Mouse (Mus musculus) heart, embryonic 10.5 days (tissue): Measurements from ENCODE around the gene Dynll2. TPM values are rescaled to one million over a fixed set of nuclear protein-coding genes. Genes with fewer than 3 reads are reported as not detected.
A peak's percentile ranks its signal among the peaks of the same experiment; 100 is the strongest.

Experiments used
- DNase-seq: peaks from one replicate; pipeline ENCODE4 v3.0.0-alpha.2; 2017; ENCODE audit warnings: low spot score
- H3K27ac ChIP-seq: fragments of 300-500 bp; sonication (generic); 2 replicates; pipeline ENCODE4 v1.5.1; 2016; ENCODE audit warnings: mild to moderate bottlenecking
- H3K27me3 ChIP-seq: fragments of 300-500 bp; sonication (generic); 2 replicates; pipeline ENCODE4 v1.6.1; 2016; ENCODE audit warnings: mild to moderate bottlenecking; ENCODE audit not compliant: poor library complexity, insufficient read depth, severe bottlenecking
- H3K36me3 ChIP-seq: fragments of 300-500 bp; sonication (generic); 2 replicates; pipeline ENCODE4 v1.6.1; 2016; ENCODE audit warnings: mild to moderate bottlenecking, moderate library complexity
- H3K4me1 ChIP-seq: fragments of 300-500 bp; sonication (generic); 2 replicates; pipeline ENCODE4 v1.6.1; 2016; ENCODE audit warnings: mild to moderate bottlenecking
- H3K4me3 ChIP-seq: fragments of 300-500 bp; sonication (generic); 2 replicates; pipeline ENCODE4 v1.5.1; 2016; ENCODE audit warnings: mild to moderate bottlenecking, moderate library complexity
- H3K9me3 ChIP-seq: fragments of 300-500 bp; sonication (generic); 2 replicates; pipeline ENCODE4 v1.6.1; 2016; ENCODE audit warnings: mild to moderate bottlenecking, moderate library complexity
- WGBS: fragments of 180-500 bp; shearing (Covaris S2); methylation state at CpG from one replicate; pipeline ENCODE4 v1.1.7; 2016; 5-methylcytosine and 5-hydroxymethylcytosine counted together
- polyA plus RNA-seq: library from polyadenylated mRNA; unstranded; fragments of >200 nt; fragmentation: Nextera tagmentation; extraction: Ambion mirVana; gene quantifications from 2 replicates; pipeline ENCODE4 v1.2.1, GENCODE M21; 2016

Dynll2 gene
- polyA plus RNA-seq, 1 experiment from 2014 or later = 26.1 TPM

DNA sequence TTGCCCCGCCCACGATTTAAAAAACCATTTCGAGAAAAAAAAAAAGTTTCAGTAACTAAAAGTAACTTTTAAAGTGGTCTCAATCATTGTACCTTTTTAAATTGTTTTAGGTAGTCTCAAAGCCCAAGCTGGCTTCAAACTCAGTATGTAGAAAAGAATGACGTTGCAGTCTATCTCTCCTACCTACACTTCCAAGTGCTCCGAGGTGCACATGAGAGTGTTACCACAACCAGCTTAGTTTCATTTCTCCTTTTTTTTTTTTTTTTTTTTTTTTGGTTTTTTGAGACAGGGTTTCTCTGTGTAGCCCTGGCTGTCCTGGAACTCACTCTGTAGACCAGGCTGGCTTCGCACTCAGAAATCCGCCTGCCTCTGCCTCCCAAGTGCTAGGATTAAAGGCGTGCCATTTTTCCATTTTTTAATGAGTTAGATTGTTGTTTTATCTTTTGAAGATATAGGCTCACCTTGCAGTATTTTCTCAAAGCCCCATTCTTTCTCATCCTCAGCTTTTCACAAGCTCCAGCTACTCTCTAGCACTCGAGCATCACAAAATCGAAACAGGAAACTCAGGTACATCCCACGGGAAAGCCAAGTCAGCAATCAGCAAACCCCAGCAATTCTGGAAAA lies 25.4 kb upstream of the Dynll2 start:
- whole genome bisulfite sequencing = 90% methylated on average over 11 of the region's 11 CpGs
- H3K27ac ChIP-seq = no peak overlapping the region
- no peak overlapping the region for H3K4me3 ChIP-seq
- no peak for DNase-seq
- H3K27me3 ChIP-seq = peaks cover 9% of the 10 kb centered on the region; the same call in 1 of the 2 replicates
- H3K4me1 ChIP-seq = peaks cover 30% of the 10 kb centered on the region
- no peaks in the 10 kb centered on the region for H3K36me3 ChIP-seq
- no peaks in the 10 kb centered on the region for H3K9me3 ChIP-seq

DNA sequence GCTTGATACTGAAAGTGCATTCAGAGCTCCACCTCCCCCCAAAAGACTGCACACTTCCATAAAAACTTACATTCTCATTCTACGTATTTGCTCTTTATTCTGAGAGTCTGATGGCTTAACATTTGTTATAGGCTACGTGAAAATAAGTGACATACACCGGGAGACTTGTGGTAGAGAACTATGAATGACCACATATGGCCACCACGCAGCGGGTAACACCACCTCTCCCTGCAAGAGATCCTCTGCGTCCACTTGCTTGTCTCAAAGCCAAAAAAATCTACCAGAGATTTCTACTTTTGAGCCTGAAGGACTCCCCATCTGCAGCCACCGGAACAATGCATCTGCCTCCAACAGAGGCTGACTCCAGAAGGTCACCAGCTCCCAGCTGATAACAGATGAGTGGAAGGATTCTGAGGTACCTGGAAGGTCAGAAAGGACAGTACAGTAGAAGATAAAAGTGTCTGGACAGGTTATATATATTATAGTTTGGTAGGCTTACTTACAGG lies 24.6 kb upstream of the Dynll2 start:
- 72% methylated on average over 7 of the region's 7 CpGs for WGBS

DNA sequence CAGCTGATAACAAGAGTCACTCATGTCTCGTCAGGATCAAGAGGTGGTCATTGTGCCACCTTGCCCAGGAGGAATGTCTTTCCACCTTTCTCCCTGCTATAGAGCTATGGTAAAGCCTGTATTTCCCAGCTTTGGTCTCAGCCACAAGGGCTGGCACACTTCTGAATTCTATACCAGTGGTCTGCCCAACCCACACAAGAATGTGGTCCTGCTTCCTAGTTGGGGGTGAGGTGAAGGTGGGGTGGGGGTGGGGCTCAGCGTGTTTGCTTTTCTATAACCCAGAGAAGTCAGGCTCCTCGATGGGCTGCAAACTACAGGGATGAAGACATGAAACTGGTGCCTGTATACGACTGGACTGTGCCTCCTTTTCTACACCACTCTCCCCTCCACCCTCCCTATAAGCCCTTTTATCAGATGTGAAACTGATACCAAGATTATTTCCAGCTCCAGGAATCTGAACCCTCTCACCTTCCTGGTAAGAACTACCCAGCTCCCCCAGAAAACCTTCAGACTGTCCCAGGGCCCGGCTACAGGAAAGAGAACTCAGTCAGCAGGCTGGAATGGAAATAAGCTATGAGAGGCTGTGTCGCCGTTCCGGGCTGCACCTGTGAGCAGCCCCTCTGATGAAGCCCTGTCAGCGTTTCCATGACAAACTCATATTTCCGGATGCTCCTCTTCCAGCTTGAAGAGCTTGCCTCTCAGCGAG lies 24.0 kb upstream of the Dynll2 start:
- H3K9me3 ChIP-seq = no peaks in the 10 kb centered on the region
- WGBS = 64% methylated on average over 11 of the region's 11 CpGs
- H3K4me3 ChIP-seq = no peak overlapping the region
- H3K27ac ChIP-seq = no peak overlapping the region
- H3K36me3 ChIP-seq = no peaks in the 10 kb centered on the region
- peaks cover 33% of the 10 kb centered on the region for H3K4me1 ChIP-seq
- peaks cover 9% of the 10 kb centered on the region; the same call in 1 of the 2 replicates for H3K27me3 ChIP-seq
- no peak for DNase-seq

More for the DNA sequence above, 24.6 kb upstream of the Dynll2 start:
- peaks cover 9% of the 10 kb centered on the region; the same call in 1 of the 2 replicates for H3K27me3 ChIP-seq
- no peak overlapping the region for H3K27ac ChIP-seq
- H3K9me3 ChIP-seq = no peaks in the 10 kb centered on the region
- no peaks in the 10 kb centered on the region for H3K36me3 ChIP-seq
- DNase-seq = no peak
- H3K4me1 ChIP-seq = peaks cover 30% of the 10 kb centered on the region
- no peak overlapping the region for H3K4me3 ChIP-seq

GRCm38 (mm10) chr11:88009542-88010190 lies 22.3 kb upstream of the Dynll2 start:
- WGBS = 15% methylated on average over 16 of the region's 16 CpGs
- Histone ChIP-seq H3K9me3 (no peaks in the 10 kb centered on the region), H3K27ac (peak overlapping the region; percentile 26; the same call in 1 of the 2 replicates), H3K36me3 (no peaks in the 10 kb centered on the region), H3K4me1 (peaks cover 33% of the 10 kb centered on the region), H3K4me3 (peak overlapping the region; percentile 41), H3K27me3 (peaks cover 9% of the 10 kb centered on the region; the same call in 1 of the 2 replicates)
- DNase-seq = no peak

- H3K9me3 ChIP-seq = no peaks in the 10 kb centered on the region
- no peak overlapping the region for H3K27ac ChIP-seq
- no peak overlapping the region for H3K4me3 ChIP-seq
- DNase-seq = no peak
- H3K36me3 ChIP-seq = no peaks in the 10 kb centered on the region
- H3K4me1 ChIP-seq = peaks cover 33% of the 10 kb centered on the region
- H3K27me3 ChIP-seq = peaks cover 9% of the 10 kb centered on the region; the same call in 1 of the 2 replicates
- WGBS = 16% methylated on average over 1 of the region's 1 CpGs
Measured at GRCm38 (mm10) chr11:88008641-88009040, 21.3 kb upstream of the Dynll2 start.

- no peak overlapping the region for H3K27ac ChIP-seq
- no peak overlapping the region for H3K4me3 ChIP-seq
- H3K36me3 ChIP-seq = no peaks in the 10 kb centered on the region
- H3K27me3 ChIP-seq = no peaks in the 10 kb centered on the region
- H3K4me1 ChIP-seq = peaks cover 11% of the 10 kb centered on the region
- DNase-seq = no peak
- no peaks in the 10 kb centered on the region for H3K9me3 ChIP-seq
- WGBS = 53% methylated on average over 2 of the region's 2 CpGs
Measured at GRCm38 (mm10) chr11:88004123-88004522, 16.8 kb upstream of the Dynll2 start.

- WGBS = 30% methylated on average over 4 of the region's 4 CpGs
- Histone ChIP-seq H3K4me3 (no peak overlapping the region), H3K4me1 (peaks cover 6% of the 10 kb centered on the region; the same call in 1 of the 2 replicates), H3K27me3 (no peaks in the 10 kb centered on the region), H3K27ac (no peak overlapping the region), H3K36me3 (no peaks in the 10 kb centered on the region), H3K9me3 (no peaks in the 10 kb centered on the region)
- no peak for DNase-seq
Measured at GRCm38 (mm10) chr11:88002738-88003137, 15.4 kb upstream of the Dynll2 start.

DNA sequence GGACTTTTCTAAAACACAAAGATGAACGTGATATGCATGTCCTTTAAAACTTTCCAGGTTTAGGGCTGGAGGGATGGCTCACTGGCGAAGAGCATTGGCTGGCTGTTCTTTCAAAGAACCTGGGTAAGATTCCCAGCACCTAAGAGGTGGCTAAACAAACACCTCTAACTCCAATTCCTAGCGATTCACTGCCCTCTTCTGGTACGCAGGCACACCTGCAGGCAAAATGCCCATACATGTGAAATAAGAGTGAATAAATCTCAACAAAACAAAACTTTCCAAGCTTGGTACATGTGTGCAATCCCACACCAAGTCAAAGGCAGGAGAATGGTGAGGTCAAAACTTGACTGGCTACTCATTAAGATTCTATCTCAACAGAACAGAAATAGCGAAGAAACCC lies 12.4 kb upstream of the Dynll2 start:
- Histone ChIP-seq H3K27ac (no peak overlapping the region), H3K4me1 (peaks cover 4% of the 10 kb centered on the region; the same call in 1 of the 2 replicates), H3K4me3 (no peak overlapping the region), H3K27me3 (no peaks in the 10 kb centered on the region), H3K9me3 (no peaks in the 10 kb centered on the region), H3K36me3 (no peaks in the 10 kb centered on the region)
- DNase-seq = no peak
- WGBS = 86% methylated on average over 5 of the region's 5 CpGs

DNA sequence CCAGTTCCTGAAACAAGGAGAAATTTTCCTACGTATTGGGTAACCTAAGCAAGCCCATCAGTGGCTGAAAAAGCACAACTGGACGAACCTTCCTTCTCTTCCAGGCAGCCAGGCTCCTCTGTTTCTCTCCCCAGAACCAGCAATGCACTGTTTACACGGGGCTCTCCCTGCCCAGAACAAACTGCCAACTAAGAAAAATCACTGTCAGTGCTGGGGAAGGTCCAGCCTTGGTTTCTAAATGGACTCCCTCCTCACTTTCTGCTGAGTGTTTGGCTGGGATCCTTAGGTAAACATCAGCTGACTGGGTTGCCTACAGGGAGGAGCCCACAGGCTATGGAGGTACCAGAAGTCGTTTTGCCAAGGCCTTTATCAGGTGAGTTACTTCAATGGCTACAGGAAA lies 4.5 kb upstream of the Dynll2 start:
- 49% methylated on average over 4 of the region's 4 CpGs for WGBS
- H3K4me3 ChIP-seq = no peak overlapping the region
- H3K36me3 ChIP-seq = no peaks in the 10 kb centered on the region
- no peak overlapping the region for H3K27ac ChIP-seq
- peaks cover 12% of the 10 kb centered on the region for H3K4me1 ChIP-seq
- H3K9me3 ChIP-seq = no peaks in the 10 kb centered on the region
- no peak for DNase-seq
- no peaks in the 10 kb centered on the region; the same call in 1 of the 2 replicates for H3K27me3 ChIP-seq

DNA sequence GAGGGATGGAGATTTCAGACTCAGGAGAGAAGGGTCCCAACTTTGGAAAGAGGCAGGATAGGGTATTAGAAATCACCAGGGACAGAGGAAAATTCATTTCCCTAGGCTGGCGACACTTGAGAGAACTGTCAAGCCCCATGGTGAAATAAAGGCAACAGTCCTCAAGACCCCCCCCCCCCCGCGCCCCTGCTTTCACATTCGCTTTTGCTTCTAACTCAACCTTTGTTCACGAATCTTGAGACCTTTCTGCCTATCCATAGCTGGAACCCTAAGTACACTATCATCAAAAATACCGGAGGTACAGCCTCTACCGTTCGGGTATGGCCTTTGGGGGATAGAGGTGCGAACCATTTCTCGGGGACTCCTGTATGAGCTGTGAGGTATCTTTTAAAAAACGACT lies 528 bp upstream of the Dynll2 start:
- Histone ChIP-seq H3K4me3 (peak overlapping the region; percentile 100), H3K36me3 (peaks cover 18% of the 10 kb centered on the region), H3K4me1 (peaks cover 34% of the 10 kb centered on the region), H3K27me3 (no peaks in the 10 kb centered on the region; the same call in 1 of the 2 replicates), H3K27ac (peak overlapping the region; percentile 99), H3K9me3 (no peaks in the 10 kb centered on the region)
- DNase-seq = no peak
- 62% methylated on average over 11 of the region's 11 CpGs for WGBS

DNA sequence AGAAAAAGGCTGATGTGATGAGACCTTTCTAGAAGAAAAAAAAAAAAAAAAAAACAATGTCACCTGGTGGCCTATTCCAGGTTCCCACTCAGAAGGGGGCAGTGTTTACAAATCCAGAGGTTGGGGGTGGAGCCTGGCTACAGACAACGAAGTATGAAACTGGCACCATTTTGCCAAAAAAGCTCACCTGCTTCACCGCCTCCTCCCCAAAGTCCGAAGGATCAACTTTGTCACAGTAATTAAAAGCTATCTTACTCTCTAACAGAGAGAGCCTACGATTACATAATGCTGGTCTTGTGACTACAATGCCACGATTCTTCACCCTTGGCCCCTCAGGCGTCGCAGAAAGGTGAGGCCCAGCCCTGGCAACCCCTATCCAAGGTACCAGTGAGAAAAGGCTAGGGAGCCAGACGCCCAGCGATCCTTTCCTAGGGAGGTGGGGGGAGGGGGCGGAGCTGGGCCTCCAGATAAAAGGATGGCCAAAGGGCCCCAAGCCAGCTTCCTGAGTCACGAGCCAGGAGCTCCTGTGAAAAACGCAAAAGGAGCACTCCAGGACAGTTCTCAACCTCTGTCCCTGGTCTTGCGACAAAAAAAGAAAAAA lies 1.1 kb downstream of the Dynll2 start:
- peak overlapping the region; percentile 100 for H3K4me3 ChIP-seq
- H3K27ac ChIP-seq = peak overlapping the region; percentile 99
- peaks cover 32% of the 10 kb centered on the region for H3K4me1 ChIP-seq
- H3K9me3 ChIP-seq = no peaks in the 10 kb centered on the region
- WGBS = 5% methylated on average over 13 of the region's 13 CpGs
- H3K36me3 ChIP-seq = peaks cover 34% of the 10 kb centered on the region
- DNase-seq = peak; percentile 86
- no peaks in the 10 kb centered on the region for H3K27me3 ChIP-seq

DNA sequence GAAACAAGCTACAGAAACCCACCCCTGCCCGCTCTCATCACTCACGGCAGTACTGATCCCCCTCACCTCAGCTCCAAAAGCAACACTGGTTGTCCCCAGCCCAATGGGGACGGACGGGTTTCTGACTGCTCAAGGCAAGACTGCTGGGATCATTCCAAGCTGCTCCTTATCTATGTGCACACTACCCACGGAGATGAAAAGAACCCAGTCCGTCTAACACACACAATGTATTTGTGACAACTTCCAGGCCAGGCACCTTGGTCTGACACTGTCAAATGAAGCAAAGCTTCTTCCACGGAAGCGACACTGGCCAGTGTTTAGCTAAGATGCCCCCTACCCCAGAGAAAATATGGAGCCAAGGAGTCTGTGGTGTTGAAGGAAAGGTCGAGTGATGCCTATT lies 1.7 kb downstream of the Dynll2 start:
- Histone ChIP-seq H3K27ac (no peak overlapping the region), H3K36me3 (peaks cover 40% of the 10 kb centered on the region), H3K4me1 (peaks cover 31% of the 10 kb centered on the region), H3K9me3 (no peaks in the 10 kb centered on the region), H3K27me3 (no peaks in the 10 kb centered on the region), H3K4me3 (peak overlapping the region; percentile 100)
- 37% methylated on average over 9 of the region's 9 CpGs for WGBS
- no peak for DNase-seq
